Mouse (Mus musculus): ENCODE measurements around the gene Ptprm.

The Ptprm gene

GRCm38 (mm10) chr17:66960986-66961385, 393.3 kb downstream of the Ptprm start:
- DNase-seq, result no peak

DNA sequence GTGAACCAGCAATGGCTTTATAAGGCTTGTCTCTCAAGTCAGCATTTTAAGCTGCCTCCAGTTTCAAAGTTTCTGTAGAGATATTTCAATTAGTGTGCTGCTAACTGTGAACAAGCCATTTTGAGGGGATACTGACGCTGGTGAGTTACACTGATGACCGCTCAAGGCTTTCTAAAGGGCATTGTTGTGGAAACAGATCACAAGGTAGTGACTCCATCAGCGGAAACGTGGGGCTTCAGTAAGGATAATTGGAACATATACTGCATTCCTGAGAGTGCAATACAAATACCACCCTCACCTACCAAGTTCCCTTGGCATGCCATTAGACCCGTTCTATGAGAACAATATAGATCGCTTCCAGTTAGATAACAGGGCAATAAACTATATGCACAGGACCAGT, 393.7 kb downstream of the Ptprm start:
- no peak for DNase-seq

- DNase-seq, result no peak
Observed at GRCm38 (mm10) chr17:66959815-66960214, 394.4 kb downstream of the Ptprm start.

DNA sequence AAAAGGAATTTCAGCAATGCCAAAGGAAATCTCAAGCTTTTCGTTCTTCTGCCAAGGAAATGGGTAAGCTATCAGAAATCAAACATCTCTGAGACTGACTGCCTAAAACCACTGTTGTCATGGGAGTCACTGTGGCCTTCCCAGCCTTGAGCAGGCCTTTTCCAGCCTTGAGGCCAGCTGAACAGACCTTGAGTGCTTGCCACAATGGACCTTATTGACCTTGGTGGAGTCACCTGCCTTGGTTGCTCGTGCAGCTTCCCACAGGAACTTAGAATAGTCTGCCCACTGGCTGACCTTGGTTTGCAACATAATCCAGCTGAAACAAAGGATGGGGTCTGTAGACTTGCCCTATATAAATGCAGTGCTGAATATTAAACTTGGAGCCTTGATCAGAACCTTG, 395.5 kb downstream of the Ptprm start:
- DNase-seq, result no peak

GRCm38 (mm10) chr17:66944498-66944897, 409.8 kb downstream of the Ptprm start:
- peak; percentile 10 to 23 for DNase-seq

- DNase-seq, result no peak
Observed at GRCm38 (mm10) chr17:66943539-66943938, 410.7 kb downstream of the Ptprm start.

- no peak for DNase-seq
Observed at GRCm38 (mm10) chr17:66925611-66926010, 428.6 kb downstream of the Ptprm start.

DNA sequence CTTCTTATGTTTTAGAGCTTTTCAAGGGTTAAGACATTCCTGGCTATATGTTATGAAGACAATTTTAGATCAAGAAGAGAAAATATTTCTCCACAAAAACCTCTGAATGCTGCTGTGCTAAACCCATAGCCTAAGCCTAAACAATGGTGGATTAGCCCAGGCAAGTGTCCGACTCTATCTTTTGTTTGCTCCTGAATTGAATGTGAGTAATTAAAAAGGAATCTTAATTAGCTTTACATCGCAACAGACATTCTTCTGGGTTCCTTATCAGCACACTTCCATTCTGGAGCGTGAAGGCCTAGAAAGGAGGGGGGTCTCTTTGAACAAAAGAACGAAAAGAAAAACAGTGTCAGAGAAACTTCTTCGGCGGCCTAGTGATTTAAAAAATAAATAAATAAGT, 439.6 kb downstream of the Ptprm start:
- DNase-seq, result no peak

DNA sequence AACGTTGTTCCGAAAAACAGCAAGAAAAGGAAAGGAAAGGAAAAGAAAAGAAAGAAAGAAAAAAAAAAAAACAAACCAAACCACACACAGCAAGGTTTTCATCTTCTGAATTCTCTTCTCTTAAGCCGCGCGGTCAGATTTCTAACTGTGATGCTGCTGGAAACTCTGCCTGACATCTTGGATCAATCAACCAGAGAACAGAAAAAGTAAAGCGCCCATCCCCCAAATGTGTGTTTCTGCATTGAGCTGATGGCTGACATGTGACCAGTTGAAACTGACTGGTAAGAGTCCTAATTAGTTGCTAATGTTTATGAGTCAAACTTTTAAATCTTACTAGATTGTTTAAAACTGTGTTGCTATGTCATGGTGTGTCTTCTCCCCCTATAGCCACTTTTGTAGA, 441.7 kb downstream of the Ptprm start:
- no peak for DNase-seq

DNA sequence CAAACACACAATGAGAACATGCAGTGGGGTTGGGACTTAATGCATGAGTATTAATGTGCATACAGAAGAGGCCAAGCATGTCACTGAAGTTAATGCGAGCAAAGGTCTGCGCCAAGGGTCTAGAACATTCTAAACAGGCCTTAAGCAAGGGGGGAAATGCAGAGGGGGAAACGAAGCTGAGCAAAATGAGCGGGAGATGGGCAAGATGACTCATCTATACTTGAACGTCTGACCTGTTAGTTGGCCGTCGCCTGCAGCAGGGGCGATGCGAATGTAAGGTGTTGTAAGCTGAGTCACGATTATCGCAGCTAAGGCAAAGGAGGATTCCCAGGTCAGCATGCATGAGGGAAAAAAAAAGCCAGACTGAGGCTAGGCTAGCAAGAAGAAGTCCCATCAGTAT, 442.1 kb downstream of the Ptprm start:
- DNase-seq, result no peak

GRCm38 (mm10) chr17:66909901-66910300, 444.4 kb downstream of the Ptprm start:
- DNase-seq, result peak; percentile 76 to 84

- peak in 1 of 2 experiments; percentile 16 for DNase-seq
Observed at GRCm38 (mm10) chr17:66908921-66909320, 445.3 kb downstream of the Ptprm start.

- DNase-seq, result no peak
Observed at GRCm38 (mm10) chr17:66894181-66894580, 460.1 kb downstream of the Ptprm start.

DNA sequence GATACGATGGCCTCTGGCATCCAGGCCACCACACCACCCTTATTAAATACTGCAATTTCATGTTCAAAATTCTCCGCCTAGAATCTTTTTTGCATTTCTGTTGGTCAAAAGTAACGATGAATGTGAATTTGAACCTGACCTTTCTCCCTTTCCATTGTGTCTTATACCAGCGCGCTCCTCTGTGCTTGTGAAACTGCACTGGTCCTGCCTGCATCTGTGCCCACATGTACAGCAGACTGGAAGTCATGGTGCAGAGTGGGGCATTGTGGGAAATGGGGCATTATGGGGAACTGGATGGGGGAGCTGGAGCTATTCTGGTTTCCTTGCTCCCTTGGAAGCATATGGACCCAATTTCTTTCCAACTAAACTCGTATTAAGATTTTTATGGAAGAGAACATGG, 462.3 kb downstream of the Ptprm start:
- no peak for DNase-seq

DNA sequence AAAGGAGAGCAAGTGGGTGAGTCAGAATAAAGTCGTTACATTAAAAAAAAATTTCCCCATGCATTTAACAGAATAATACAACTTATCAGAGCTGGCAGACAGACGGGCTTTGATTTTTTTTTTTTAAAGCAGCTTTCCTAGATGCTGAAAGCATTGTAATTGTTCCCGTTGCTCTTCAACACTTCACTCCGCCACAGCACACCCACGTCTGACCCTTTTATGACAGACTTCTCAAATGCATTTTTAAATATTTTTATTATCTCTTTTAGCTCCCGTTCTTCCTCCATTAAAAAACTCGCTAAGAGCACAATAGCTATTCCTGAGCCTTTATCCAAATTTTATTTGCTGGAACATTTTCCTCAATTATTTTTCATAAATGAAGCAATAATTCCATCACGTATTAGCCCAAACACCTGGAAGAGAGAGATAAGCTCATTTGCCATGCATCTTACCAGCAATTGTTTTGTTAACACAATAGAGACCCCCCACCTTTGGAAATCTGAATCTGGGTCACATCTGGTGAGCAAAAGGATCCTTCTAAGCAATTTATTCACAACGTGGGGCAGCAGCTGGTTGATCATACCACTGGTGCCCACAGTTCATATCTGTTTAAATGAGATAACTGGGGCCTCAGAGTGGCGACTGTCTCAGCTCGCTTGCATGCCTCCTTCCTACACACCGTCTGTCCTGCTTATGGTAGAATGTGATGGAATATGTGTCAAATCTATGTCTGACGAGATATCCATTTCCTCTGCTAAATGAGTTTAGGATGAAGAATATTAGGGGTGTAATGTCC, 463.0 kb downstream of the Ptprm start:
- no peak for DNase-seq

DNA sequence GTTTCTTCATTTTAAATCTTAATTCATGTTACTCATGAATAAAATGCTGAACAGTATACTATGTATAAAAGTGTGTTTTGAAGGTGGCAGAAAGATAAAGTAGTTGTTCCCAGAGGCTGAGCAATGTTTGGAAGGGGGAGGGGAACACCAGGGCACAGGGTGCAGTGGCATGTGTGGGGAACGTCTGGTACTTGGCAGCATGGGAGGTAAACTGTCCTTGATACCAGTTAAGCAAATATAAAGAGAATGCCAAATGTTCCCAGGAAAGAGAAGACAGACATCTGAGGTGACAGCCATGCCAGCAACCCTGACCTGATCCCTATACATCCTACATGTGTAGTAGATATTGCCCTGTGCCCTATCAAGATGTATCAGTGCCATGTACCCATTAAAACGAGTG, 472.0 kb downstream of the Ptprm start:
- no peak for DNase-seq

DNA sequence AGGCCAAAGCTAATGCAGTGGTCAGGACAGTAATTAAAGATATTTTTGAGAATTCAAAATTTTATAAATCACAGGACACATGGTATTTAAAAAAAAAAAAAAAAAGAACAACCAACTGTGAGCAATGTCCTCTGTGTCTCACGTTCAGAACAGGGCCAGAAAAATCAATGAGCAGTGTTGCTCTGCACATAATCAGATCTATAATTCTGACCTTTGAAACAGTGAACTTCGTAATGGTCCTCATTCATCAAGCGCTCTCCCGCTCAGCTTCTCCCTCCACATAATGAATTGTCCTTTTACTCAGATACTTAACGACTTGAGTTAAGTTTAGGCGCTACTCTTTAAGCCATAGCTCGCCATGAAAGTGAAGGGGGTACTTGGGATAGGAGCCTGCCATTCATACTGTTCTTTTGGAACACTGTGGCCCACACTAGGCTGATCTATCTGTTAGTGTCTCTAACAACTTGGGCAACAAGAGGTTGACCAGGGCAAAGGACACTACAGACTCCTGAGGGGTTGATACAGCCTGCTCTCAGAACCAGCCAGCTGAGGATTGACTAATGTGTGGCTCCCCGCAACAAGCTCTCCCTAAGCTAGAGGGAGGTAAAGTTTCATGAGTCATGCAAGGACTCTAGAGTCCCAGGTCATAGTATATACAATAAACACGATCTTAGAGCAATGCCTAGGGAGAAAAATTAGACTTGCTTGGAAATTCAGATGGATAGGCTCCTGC, 473.1 kb downstream of the Ptprm start:
- no peak for DNase-seq

DNA sequence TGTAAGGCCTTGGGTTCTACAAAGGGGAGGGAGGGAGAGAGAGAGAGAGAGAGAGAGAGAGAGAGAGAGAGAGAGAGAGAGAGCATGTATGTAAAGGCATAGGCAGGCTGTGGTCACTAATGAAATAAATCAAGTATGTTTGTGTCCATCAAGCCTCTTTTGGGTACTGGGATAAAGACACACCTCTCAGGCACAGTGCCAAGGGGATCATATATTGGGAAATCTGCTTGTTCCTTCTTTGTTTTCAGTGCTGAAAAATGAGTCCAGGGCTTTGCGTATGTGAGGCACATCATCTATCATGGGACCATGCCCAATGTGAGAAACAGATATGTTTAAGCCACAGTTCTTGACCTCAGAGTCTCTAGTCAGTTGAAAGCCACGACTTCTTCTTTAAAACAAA, 475.1 kb downstream of the Ptprm start:
- no peak for DNase-seq

DNA sequence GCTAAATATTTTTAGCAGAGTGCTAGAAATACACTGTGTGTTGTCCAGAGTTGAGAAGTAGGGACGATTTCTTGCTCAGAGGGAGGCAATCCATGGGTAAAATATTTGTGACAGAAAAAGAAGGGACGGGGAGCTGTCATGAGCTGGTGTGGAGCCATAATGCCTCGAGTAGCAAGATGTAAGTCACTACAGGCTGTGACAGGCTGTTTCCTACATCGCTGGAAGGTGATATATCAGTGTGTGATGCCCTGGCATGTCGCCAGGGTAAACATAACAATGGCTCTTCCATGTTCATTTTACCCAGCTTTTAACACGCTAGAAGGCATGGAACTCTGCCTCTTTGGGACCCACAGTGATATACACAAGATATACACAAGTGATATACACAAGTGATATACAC, 476.7 kb downstream of the Ptprm start:
- DNase-seq, result no peak

- DNase-seq, result no peak
Observed at GRCm38 (mm10) chr17:66874810-66875209, 479.4 kb downstream of the Ptprm start.

GRCm38 (mm10) chr17:66871396-66871795, 482.9 kb downstream of the Ptprm start:
- no peak for DNase-seq

DNA sequence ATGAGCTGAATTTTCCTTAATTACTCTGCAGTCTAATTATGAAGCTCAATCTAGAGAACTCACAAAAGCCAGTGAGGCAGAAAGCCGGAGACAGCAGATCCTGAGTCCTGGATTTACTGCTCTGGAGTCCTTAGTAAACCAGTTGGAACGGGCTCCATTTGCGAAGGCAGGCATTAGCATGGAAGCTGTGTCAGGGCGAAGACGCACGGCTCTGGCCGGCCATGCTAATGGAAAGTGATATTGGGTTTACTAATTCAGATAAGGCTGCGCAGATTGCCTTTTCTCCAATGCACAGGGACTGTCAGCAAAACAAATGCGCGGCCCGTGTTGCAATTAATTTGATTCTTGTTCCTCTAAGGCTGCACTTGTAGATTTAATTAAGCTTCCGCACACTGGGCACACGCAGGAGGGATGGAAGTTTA, 484.7 kb downstream of the Ptprm start:
- no peak for DNase-seq

DNA sequence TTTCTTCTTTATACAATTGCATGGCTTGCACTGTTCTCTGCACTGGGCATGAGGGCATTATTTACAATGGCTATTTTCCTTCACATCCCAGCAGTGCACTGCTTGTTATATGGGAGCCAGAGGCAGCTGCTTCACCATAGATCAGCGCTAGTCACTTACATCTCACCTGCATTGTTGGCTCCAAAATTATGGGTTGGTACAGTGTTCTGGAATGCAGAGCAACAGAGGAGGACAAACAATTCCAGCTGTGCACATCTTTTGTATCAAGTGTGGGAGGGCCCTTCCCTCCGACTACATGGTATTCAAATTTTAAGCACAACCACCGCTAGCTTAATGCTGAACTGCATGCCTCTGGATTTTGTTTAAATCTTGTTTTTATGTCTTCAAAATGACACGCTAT, 489.8 kb downstream of the Ptprm start:
- DNase-seq, result no peak

- DNase-seq, result no peak
Observed at GRCm38 (mm10) chr17:66861557-66861956, 492.7 kb downstream of the Ptprm start.
